Mouse (Mus musculus) midbrain, postnatal 0 days (tissue): ENCODE measurements around the gene Xxylt1. TPM values are rescaled to one million over a fixed set of nuclear protein-coding genes. Genes with fewer than 3 reads are reported as not detected.

Experiments
- ATAC-seq: fragments of 200-750 bp; cut with Nextera tagmentation; 2 replicates; pipeline ENCODE4 v1.8.0; 2017; ENCODE audit warnings: moderate number of reproducible peaks, mild to moderate bottlenecking, moderate TSS enrichment, moderate library complexity; ENCODE audit not compliant: low FRiP score
- DNase-seq: peaks from one replicate; pipeline ENCODE4 v3.0.0-alpha.2; 2015; ENCODE audit warnings: low spot score
- H3K27ac ChIP-seq: fragments of 300-500 bp; sonication (generic); 2 replicates; pipeline ENCODE4 v1.5.1; 2014; ENCODE audit warnings: low read depth, mild to moderate bottlenecking, low read length, mixed read lengths
- H3K27me3 ChIP-seq: fragments of 300-500 bp; sonication (generic); 2 replicates; pipeline ENCODE4 v1.6.1; 2014; ENCODE audit warnings: low read length, control low read depth, mixed read lengths; ENCODE audit not compliant: insufficient read depth
- H3K36me3 ChIP-seq: fragments of 300-500 bp; sonication (generic); 2 replicates; pipeline ENCODE4 v1.6.1; 2014; ENCODE audit warnings: low read length, control low read depth, mixed read lengths; ENCODE audit not compliant: insufficient read depth
- H3K4me1 ChIP-seq: fragments of 300-500 bp; sonication (generic); 2 replicates; pipeline ENCODE4 v1.6.1; 2014; ENCODE audit warnings: mild to moderate bottlenecking, control low read depth, antibody characterized with exemption, low read length, mixed read lengths; ENCODE audit not compliant: insufficient read depth
- H3K4me2 ChIP-seq: fragments of 300-500 bp; sonication (generic); 2 replicates; pipeline ENCODE4 v1.6.1; 2014; ENCODE audit warnings: low read depth, mild to moderate bottlenecking, low read length, mixed read lengths; ENCODE audit not compliant: poor library complexity, severe bottlenecking
- H3K4me3 ChIP-seq: fragments of 300-500 bp; sonication (generic); 2 replicates; pipeline ENCODE4 v1.5.1; 2014; ENCODE audit warnings: low read depth, mild to moderate bottlenecking, low read length, moderate library complexity
- H3K9ac ChIP-seq: fragments of 300-500 bp; sonication (generic); replicated peaks from 2 replicates; pipeline ENCODE4 v1.6.1; 2014; ENCODE audit warnings: mild to moderate bottlenecking, low read length, moderate library complexity, mixed read lengths; ENCODE audit not compliant: poor library complexity, severe bottlenecking
- H3K9me3 ChIP-seq: fragments of 300-500 bp; sonication (generic); 2 replicates; pipeline ENCODE4 v1.6.1; 2016; ENCODE audit warnings: low read length, control low read depth
- CTCF ChIP-seq: IDR thresholded peaks from 2 replicates; pipeline ENCODE4 v1.5.1; 2016; ENCODE audit warnings: antibody characterized with exemption, mild to moderate bottlenecking
- WGBS: fragments of 180-500 bp; shearing (Covaris S2); extraction: QIAGEN DNeasy Blood & Tissue Kit; methylation state at CpG from one replicate; pipeline ENCODE4 v1.1.7; 2014; 5-methylcytosine and 5-hydroxymethylcytosine counted together
- polyA plus RNA-seq: library from polyadenylated mRNA; unstranded; fragments of >200 nt; fragmentation: Nextera tagmentation; extraction: Ambion mirVana; gene quantifications from 2 replicates; pipeline ENCODE4 v1.2.1, GENCODE M21; 2015
- total RNA-seq: library from RNA; depleted of rRNA; stranded (reverse); fragments of >200 nt; gene quantifications from 2 replicates; pipeline ENCODE4 v1.2.3, GENCODE M21; 2014

Gene Xxylt1
- total and polyA plus RNA-seq, 2 experiments from 2014 or later = 18.2 to 34.5 TPM

DNA sequence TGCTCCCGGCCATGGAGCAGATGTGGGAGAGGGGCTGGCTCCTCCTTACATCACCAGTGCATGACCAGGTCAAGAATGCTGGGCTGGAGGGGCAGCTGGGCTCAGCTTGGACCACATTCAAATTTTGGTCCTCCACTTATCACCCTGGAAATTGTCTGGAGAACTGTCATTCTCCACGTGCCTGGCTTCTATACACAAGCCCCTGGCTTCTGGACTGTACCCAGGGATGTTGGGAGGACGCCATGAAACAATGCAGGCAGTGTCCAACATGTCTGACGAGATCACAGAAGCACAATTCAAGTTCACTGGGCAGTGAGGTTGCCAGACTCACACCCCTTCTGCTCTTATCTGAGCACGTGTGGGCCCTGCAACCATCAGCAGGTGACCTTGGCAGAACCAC lies 114.5 kb downstream of the Xxylt1 start:
- no peak for ATAC-seq
- H3K4me1 ChIP-seq = no peaks in the 10 kb centered on the region
- WGBS = 72% methylated on average over 5 of the region's 5 CpGs
- no peaks in the 10 kb centered on the region for H3K27me3 ChIP-seq
- no peak overlapping the region for H3K4me2 ChIP-seq
- TF ChIP-seq CTCF = no peak
- DNase-seq = peak; percentile 64
- no peaks in the 10 kb centered on the region for H3K36me3 ChIP-seq
- no peaks in the 10 kb centered on the region for H3K9me3 ChIP-seq
- H3K9ac ChIP-seq = no peak overlapping the region
- no peak overlapping the region for H3K4me3 ChIP-seq
- H3K27ac ChIP-seq = no peak overlapping the region

DNA sequence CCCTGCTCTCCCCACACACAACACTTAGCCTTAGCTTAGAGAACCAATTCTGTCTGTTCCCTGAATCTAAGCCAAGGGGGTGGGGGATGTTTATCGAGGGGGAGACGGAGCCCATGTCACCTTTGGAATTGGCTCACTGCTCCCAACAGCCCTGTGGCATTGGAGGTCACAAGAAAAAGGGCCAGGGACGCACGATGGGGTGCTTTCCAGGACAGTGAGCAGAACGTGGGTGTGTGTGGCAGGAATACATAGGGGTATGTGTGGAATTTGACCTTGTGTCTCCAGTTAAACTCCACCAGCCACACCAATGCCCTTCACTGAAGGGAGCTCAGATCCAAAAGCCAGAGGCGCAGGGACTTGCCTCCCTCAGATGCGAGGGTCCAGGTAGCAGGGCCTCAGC lies 116.3 kb downstream of the Xxylt1 start:
- H3K27ac ChIP-seq = no peak overlapping the region
- no peak for ATAC-seq
- H3K9ac ChIP-seq = no peak overlapping the region
- no peaks in the 10 kb centered on the region for H3K4me1 ChIP-seq
- no peak overlapping the region for H3K4me3 ChIP-seq
- 79% methylated on average over 7 of the region's 7 CpGs for WGBS
- H3K9me3 ChIP-seq = no peaks in the 10 kb centered on the region
- H3K36me3 ChIP-seq = no peaks in the 10 kb centered on the region
- no peak overlapping the region for H3K4me2 ChIP-seq
- no peaks in the 10 kb centered on the region for H3K27me3 ChIP-seq
- TF ChIP-seq CTCF = no peak
- no peak for DNase-seq

DNA sequence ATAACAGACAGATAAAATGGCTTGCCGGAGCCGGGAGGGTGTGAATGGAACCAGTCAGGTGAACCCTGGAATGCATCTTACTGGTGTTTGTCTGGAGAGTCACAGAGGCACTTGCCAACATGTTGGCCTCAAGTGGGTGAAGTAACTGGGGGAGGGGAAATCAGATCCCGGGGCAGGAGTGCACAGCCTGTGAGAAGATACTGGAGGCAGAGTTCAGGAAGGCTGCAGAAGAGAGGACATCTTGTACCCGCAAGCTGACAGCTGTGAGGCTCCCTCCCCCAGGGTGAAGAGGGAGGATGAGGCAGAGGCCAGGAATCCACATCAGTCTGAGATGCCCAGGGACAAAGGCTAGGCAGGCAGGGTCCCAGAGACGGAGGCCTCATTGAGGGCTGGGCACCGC lies 116.8 kb downstream of the Xxylt1 start:
- Histone ChIP-seq H3K9me3 (no peaks in the 10 kb centered on the region), H3K4me2 (no peak overlapping the region), H3K36me3 (no peaks in the 10 kb centered on the region), H3K27ac (no peak overlapping the region), H3K9ac (no peak overlapping the region), H3K27me3 (no peaks in the 10 kb centered on the region), H3K4me3 (no peak overlapping the region), H3K4me1 (no peaks in the 10 kb centered on the region)
- WGBS = 74% methylated on average over 6 of the region's 6 CpGs
- no peak for ATAC-seq
- TF ChIP-seq CTCF = no peak
- DNase-seq = no peak

DNA sequence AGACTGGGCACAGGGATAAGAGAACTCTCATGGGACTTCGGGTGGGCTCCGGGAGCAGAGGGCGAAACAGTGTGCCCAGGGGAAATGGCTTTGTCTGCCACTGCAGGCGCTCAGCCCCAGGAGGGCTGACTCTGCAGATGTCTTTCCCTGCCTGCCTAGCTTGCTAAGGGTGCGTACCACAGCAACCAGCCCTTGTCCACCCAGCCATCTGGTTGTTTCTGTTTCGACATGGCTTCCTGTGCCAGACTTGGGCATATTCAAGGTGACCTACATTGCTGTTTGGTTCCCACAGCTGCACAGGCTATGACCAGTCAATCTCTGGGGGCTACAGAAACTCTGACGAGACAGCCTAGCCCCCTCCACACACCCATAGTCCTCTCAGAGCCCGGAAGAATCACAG lies 118.7 kb downstream of the Xxylt1 start:
- H3K27ac ChIP-seq = no peak overlapping the region
- ATAC-seq (0 out of 2 replicates have a peak, but pooled peaks have one; percentile 7), DNase-seq (no peak)
- no peaks in the 10 kb centered on the region for H3K4me1 ChIP-seq
- WGBS = 87% methylated on average over 8 of the region's 8 CpGs
- H3K9me3 ChIP-seq = no peaks in the 10 kb centered on the region
- H3K27me3 ChIP-seq = no peaks in the 10 kb centered on the region
- H3K4me2 ChIP-seq = no peak overlapping the region
- no peak overlapping the region for H3K4me3 ChIP-seq
- no peak overlapping the region for H3K9ac ChIP-seq
- no peaks in the 10 kb centered on the region for H3K36me3 ChIP-seq
- TF ChIP-seq CTCF = no peak

DNA sequence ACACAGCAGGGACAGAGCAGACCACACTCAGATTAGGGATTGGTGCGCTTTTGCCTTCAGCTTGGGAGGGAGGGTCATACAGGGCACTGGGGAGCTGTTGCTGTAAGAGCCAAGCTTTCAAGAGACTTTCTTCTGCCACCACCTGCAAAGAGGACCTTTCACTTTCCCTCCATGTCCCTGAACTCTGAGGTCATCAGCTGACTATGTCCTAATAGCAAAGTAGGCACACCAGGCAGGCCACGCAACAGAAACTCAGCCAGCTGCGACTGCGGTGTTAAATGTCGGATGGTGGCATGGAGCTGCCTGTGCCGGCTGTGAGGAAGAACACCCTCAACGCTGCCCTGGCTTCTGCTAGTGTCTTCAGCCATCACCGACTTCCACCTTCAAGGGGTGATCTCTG lies 120.1 kb downstream of the Xxylt1 start:
- no peak for DNase-seq
- Histone ChIP-seq H3K4me2 (no peak overlapping the region), H3K27me3 (no peaks in the 10 kb centered on the region), H3K4me3 (no peak overlapping the region), H3K4me1 (no peaks in the 10 kb centered on the region), H3K9ac (no peak overlapping the region), H3K9me3 (no peaks in the 10 kb centered on the region), H3K27ac (no peak overlapping the region), H3K36me3 (0 out of 2 replicates have a peak, but pooled peaks cover 5% of the 10 kb centered on the region)
- no peak for ATAC-seq
- 86% methylated on average over 8 of the region's 8 CpGs for WGBS
- TF ChIP-seq CTCF = no peak

DNA sequence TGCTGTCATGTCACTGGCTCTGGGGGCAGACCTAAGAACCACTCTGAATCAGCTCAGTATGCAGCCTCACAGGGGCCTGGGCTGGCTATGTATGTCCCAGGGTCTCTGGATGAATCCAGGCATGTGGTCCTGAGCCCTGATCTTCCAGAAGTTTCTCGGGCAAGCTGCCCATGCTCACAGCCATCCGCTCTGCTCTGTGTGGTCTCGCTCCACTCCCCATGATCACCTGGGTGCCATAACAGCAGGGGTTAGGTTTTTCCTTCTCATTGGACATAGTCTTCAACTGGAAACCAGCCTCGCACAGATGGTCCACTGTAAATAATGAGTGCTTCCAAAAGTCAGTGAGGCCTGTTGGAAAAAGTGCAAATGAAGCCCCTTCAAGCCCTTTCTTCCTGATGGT lies 121.0 kb downstream of the Xxylt1 start:
- WGBS = 94% methylated on average over 4 of the region's 4 CpGs
- Histone ChIP-seq H3K27ac (no peak overlapping the region), H3K27me3 (no peaks in the 10 kb centered on the region), H3K4me3 (no peak overlapping the region), H3K36me3 (0 out of 2 replicates have a peak, but pooled peaks cover 5% of the 10 kb centered on the region), H3K4me1 (no peaks in the 10 kb centered on the region), H3K9ac (no peak overlapping the region), H3K4me2 (no peak overlapping the region), H3K9me3 (no peaks in the 10 kb centered on the region)
- no peak for TF ChIP-seq CTCF
- ATAC-seq = no peak
- no peak for DNase-seq
